ENCODE assay signal across 27 mouse cellular contexts in genomic region chr1:127608326-127608725, GRCm38 (mm10).
DNase-seq lines count a peak whose midpoint lies in the region; ATAC-seq and TF ChIP-seq lines count a peak whose summit lies in the region.
"Had no signal": no experiment of that assay in that cellular context is flagged by ENCODE, and none has a peak within 500 bp of the region (broad histone marks: within the 10 kb centered on the region; RNA-seq: fewer than 3 reads in every experiment).

No protein-coding gene starts in this region.

- no peaks in the 10 kb centered on the region for H3K27me3 ChIP-seq in C2C12 (ENCODE audit: control insufficient read depth, insufficient read depth, insufficient read length)
- no peaks in the 10 kb centered on the region for H3K27me3 ChIP-seq in hindbrain, embryonic 10.5 days (ENCODE audit: insufficient read depth, poor library complexity, severe bottlenecking)
- no peaks in the 10 kb centered on the region for H3K27me3 ChIP-seq in forebrain, embryonic 15.5 days
- H3K27me3 ChIP-seq: CH12.LX; forebrain, embryonic 12.5 days; heart, embryonic 13.5 days; midbrain, embryonic 13.5 days had no signal

- no peaks in the 10 kb centered on the region for H3K9me3 ChIP-seq in hindbrain, embryonic 10.5 days
- H3K9me3 ChIP-seq in forebrain, embryonic 15.5 days: no peaks in the 10 kb centered on the region
- H3K9me3 ChIP-seq: forebrain, embryonic 12.5 days; heart, embryonic 13.5 days; lung, embryonic 15.5 days; midbrain, embryonic 13.5 days had no signal

- H3K9ac ChIP-seq in forebrain, embryonic 15.5 days (replicated peaks): no peak overlapping the region
- H3K9ac ChIP-seq: forebrain, embryonic 12.5 days; heart, embryonic 13.5 days; liver, embryonic 14.5 days; lung, embryonic 15.5 days; midbrain, embryonic 13.5 days had no signal

- no peak overlapping the region for H3ac ChIP-seq in C2C12 (ENCODE audit: control insufficient read depth, insufficient read length, low read depth)

- peak; percentile 15 to 60 for DNase-seq in lung, adult 18-20 months
- DNase-seq in lung, postnatal 10 days: no peak
- peak; percentile 53 for DNase-seq in lung, postnatal 25 days (ENCODE audit: low spot score)
- DNase-seq in hindbrain, embryonic 10.5 days (ENCODE audit: low spot score): no peak
- no peak for DNase-seq in frontal cortex, adult 2 months (ENCODE audit: extremely low spot score in 1 of 2, low spot score in 1 of 2)
- DNase-seq: adrenal gland, adult 8-10 months; B cell, adult 2 months; cerebellum, adult 11 months; cerebellum, adult 9-10 months; gastrocnemius, adult 2 months; gastrocnemius, postnatal 36 days; heart, postnatal 10 days; kidney, adult 18-20 months; kidney, postnatal 4 days; thymus, adult 2 months; thymus, postnatal 36 days had no signal

- H3K27ac ChIP-seq in hindbrain, embryonic 10.5 days: no peak overlapping the region
- no peak overlapping the region for H3K27ac ChIP-seq in forebrain, embryonic 15.5 days (replicated peaks)
- H3K27ac ChIP-seq: forebrain, embryonic 12.5 days; gastrocnemius, adult 2 months; heart, embryonic 13.5 days; kidney, postnatal 0 days; liver, embryonic 14.5 days; lung, embryonic 15.5 days; midbrain, embryonic 13.5 days had no signal

- TF ChIP-seq CTCF in C2C12 (IDR thresholded peaks at IDR 0.05; ENCODE audit: control insufficient read depth, insufficient read depth, insufficient read length): no peak

- H3K36me3 ChIP-seq in C2C12 (ENCODE audit: control insufficient read depth, insufficient read depth): no peaks in the 10 kb centered on the region
- H3K36me3 ChIP-seq in hindbrain, embryonic 10.5 days: no peaks in the 10 kb centered on the region
- H3K36me3 ChIP-seq in forebrain, embryonic 15.5 days: no peaks in the 10 kb centered on the region
- H3K36me3 ChIP-seq: forebrain, embryonic 12.5 days; heart, embryonic 13.5 days; lung, embryonic 15.5 days; midbrain, embryonic 13.5 days had no signal

- no peak overlapping the region for H3K4me2 ChIP-seq in forebrain, embryonic 15.5 days (replicated peaks)
- H3K4me2 ChIP-seq: forebrain, embryonic 12.5 days; heart, embryonic 13.5 days; lung, embryonic 15.5 days; midbrain, embryonic 13.5 days had no signal

- WGBS in hindbrain, embryonic 10.5 days: 92% methylated on average over 3 of the region's 3 CpGs
- WGBS in forebrain, embryonic 15.5 days: 95% methylated on average over 3 of the region's 3 CpGs

- H3K79me3 ChIP-seq in C2C12 (ENCODE audit: low read depth): no peaks in the 10 kb centered on the region

- H3K4me1 ChIP-seq in hindbrain, embryonic 10.5 days (replicated peaks): peaks cover 19% of the 10 kb centered on the region
- peaks cover 12% of the 10 kb centered on the region for H3K4me1 ChIP-seq in forebrain, embryonic 15.5 days

- no peaks in the 10 kb centered on the region for H3K79me2 ChIP-seq in C2C12 (ENCODE audit: control insufficient read depth, insufficient read depth)

- no peak overlapping the region for H3K4me3 ChIP-seq in C2C12 (ENCODE audit: insufficient read depth, poor library complexity, severe bottlenecking)
- H3K4me3 ChIP-seq in hindbrain, embryonic 10.5 days: no peak overlapping the region
- no peak overlapping the region for H3K4me3 ChIP-seq in forebrain, embryonic 15.5 days
- H3K4me3 ChIP-seq: erythroblast, embryonic 14.5 days; forebrain, embryonic 12.5 days; gastrocnemius, adult 2 months; heart, embryonic 13.5 days; lung, embryonic 15.5 days; midbrain, embryonic 13.5 days had no signal

- no peak for ATAC-seq in forebrain, embryonic 15.5 days (replicated peaks)
- ATAC-seq: hindbrain, embryonic 16.5 days; midbrain, embryonic 13.5 days had no signal

TF ChIP-seq in C2C12, 6 proteins besides CTCF, POLR2A, EP300 and RAD21:
- TF ChIP-seq CEBPB (IDR thresholded peaks at IDR 0.05; ENCODE audit: low read depth) (peak; percentile 82), MAX (IDR thresholded peaks at IDR 0.05) (no peak), USF1 (IDR thresholded peaks at IDR 0.05; ENCODE audit: low read depth) (no peak)

Comparison
In these comparisons a context has a peak if more than half of its experiments do, and no peak if none do; other contexts are left out.
1. DNase-seq: peak in lung, adult 18-20 months (2 of 2) and lung, postnatal 25 days (single experiment); none in lung, postnatal 10 days (single experiment), hindbrain, embryonic 10.5 days (single experiment) and frontal cortex, adult 2 months (0 of 2).